Mouse (Mus musculus) ZHBTc4 (cell line): ENCODE results near the gene 1700001F09Rik.
A peak's percentile ranks its signal among the peaks of the same experiment; 100 is the strongest.
"Not testable (repeated sequence)": the region's sequence is repeated elsewhere in the genome, so short reads cannot be mapped to it uniquely, and the experiment has no call there.

ENCODE experiments used
- DNase-seq: peaks from one replicate; pipeline ENCODE4 v3.0.0-alpha.2; 2011; ENCODE audit warnings: low read depth, low spot score

1700001F09Rik gene

GRCm38 (mm10) chr14:43347711-43348110 is at the start of gene 1700001F09Rik:
Gene 1700001F09Rik, minus strand, starts transcription at chr14:43347811.
- not testable (repeated sequence) for DNase-seq

GRCm38 (mm10) chr14:43361713-43362112 is 14.1 kb upstream of the 1700001F09Rik start:
- peak; percentile 78 for DNase-seq

- DNase-seq: not testable (repeated sequence)
Measured at GRCm38 (mm10) chr14:43359246-43359645, 11.6 kb upstream of the 1700001F09Rik start.

GRCm38 (mm10) chr14:43357496-43357895 is 9.9 kb upstream of the 1700001F09Rik start:
- DNase-seq: not testable (repeated sequence)

- DNase-seq: not testable (repeated sequence)
Measured at GRCm38 (mm10) chr14:43352944-43353343, 5.3 kb upstream of the 1700001F09Rik start.

- DNase-seq: not testable (repeated sequence)
Measured at GRCm38 (mm10) chr14:43337646-43338045, 10.0 kb downstream of the 1700001F09Rik start.

GRCm38 (mm10) chr14:43331362-43331880 is 16.2 kb downstream of the 1700001F09Rik start:
- not testable (repeated sequence) for DNase-seq

- not testable (repeated sequence) for DNase-seq
Measured at GRCm38 (mm10) chr14:43328603-43329002, 19.0 kb downstream of the 1700001F09Rik start.

- not testable (repeated sequence) for DNase-seq
Measured at GRCm38 (mm10) chr14:43319516-43319915, 28.1 kb downstream of the 1700001F09Rik start.

- not testable (repeated sequence) for DNase-seq
Measured at GRCm38 (mm10) chr14:43293503-43293902, 54.1 kb downstream of the 1700001F09Rik start, which contains the start of gene Gm8127. Gene Gm8127, minus strand, starts transcription at chr14:43293832.
